Mouse (Mus musculus): ENCODE results near the gene Plgrkt.

DNA sequence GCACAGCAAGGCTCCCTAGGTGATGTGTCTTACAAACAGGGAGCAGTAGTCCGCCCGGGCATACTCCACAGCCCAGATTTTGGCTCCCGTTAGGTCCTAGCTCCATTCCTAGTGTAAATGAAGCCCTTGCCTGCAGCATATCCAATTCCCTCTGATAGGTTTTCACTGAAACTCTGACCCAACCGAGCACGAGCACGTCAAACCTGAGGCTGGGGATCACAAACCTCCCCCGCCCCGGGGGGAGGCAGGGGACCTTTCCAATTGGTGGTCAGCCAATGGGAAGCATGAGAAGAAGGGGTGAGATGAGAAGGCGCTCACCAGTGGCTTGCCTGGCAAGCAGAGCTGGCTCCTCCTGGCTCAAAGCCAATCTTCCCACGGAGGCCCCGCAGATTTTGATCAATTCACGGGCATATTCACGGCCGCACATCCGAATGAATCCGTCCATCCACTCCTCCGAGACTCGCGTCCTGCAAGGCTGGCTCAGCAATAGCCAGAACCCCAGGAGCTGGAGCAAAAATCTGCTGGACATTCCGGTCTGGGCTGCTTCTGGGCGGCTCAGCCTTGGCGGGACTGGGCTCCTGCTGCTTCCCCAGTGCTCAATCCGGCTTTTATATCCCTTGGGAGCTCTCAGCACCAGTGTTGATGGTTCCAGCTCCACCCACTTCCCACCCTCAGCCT is 33.0 kb downstream of the Plgrkt start, which contains the start of gene Rln1:
- TF ChIP-seq CTCF (IDR thresholded peaks at IDR 0.05; ENCODE audit: low read depth, low read length), result no peak
- TF ChIP-seq GATA1 (IDR thresholded peaks at IDR 0.05; ENCODE audit: borderline replicate concordance, low read length), result no peak
